Mouse (Mus musculus): ENCODE data around the gene Dtx3l.

GRCm38 (mm10) chr16:35923546-35924198, 15.3 kb downstream of the Dtx3l start:
- TF ChIP-seq CTCF (IDR thresholded peaks at IDR 0.05; ENCODE audit: borderline replicate concordance, control insufficient read depth, extremely low read depth, insufficient read depth, low read length, poor library complexity) (no peak), POLR2A (IDR thresholded peaks at IDR 0.05; ENCODE audit: control insufficient read depth, extremely low read depth, insufficient read depth, low read length, poor library complexity) (no peak)
